Mouse (Mus musculus) spleen, adult 2 months (tissue): ENCODE results near the gene Nufip2.

Experiments
- CTCF ChIP-seq: fragments of 200-500 bp; IDR thresholded peaks from 2 replicates; pipeline ENCODE4 v1.5.1; 2011; ENCODE audit warnings: mild to moderate bottlenecking, inconsistent platforms; ENCODE audit not compliant: insufficient read depth, insufficient read length, insufficient replicate concordance; ENCODE audit errors: extremely low read depth
- POLR2A ChIP-seq: fragments of 200-500 bp; IDR thresholded peaks from 2 replicates; pipeline ENCODE4 v1.6.1; 2011; ENCODE audit warnings: low read depth, low read length, inconsistent platforms

DNA sequence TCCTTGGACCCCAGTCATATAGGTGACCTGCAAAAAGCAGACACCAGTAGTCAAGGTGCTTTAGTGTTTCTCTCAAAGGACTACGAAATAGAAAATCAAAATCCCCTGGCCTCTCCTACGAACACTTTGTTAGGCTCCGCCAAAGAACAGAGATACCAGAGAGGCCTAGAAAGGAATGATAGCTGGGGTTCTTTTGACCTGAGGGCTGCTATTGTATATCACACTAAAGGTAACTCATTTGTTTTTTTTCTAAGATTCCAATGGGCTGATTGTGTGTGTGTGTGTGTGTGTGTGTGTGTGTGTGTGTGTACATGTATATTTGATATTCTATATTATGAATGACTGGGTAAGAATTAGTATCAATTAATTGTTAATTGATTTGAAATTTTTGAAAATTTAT is 7.1 kb downstream of the Nufip2 start:
- no peak for TF ChIP-seq POLR2A
- no peak for TF ChIP-seq CTCF
